Mouse (Mus musculus): ENCODE data around the gene 1700084M14Rik. TPM values are rescaled to one million over a fixed set of nuclear protein-coding genes. Genes with fewer than 3 reads are reported as not detected.

1700084M14Rik gene
- not detected for polyA plus RNA-seq (2015; fragmentation: Illumina TruSeq; extraction: RNeasy Lipid Tissue Mini Kit (QIAGEN cat#74804); ENCODE audit: insufficient read depth, low replicate concordance)

DNA sequence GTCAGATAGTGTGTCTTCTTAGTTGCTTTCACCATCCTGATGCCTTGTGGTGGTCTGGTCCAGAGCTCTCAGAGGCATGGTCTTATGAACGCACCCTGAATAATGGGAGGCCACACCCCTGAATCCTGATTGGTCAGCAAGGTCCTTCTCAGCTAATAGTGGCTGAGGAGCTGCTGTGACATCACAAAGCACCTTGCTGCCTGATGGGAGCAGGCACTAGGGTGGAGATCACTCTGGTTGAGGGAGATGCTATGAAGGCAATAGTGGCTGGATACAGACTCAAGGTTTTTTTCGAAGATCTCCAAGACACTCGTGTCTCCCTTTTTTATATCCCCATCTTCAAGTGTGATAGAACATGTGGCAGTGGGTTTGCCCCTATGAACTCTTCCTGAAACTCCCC lies at the start of gene 1700084M14Rik:
Gene 1700084M14Rik (minus strand): TSS at position 101 of the 400 bp plus-strand sequence.

Other genes starting within 250 kb of the 1700084M14Rik start
- gene Mageb2, start 244.2 kb downstream of the 1700084M14Rik start, polyA plus RNA-seq (2015; fragmentation: Illumina TruSeq; extraction: RNeasy Lipid Tissue Mini Kit (QIAGEN cat#74804); ENCODE audit: insufficient read depth, low replicate concordance): not detected
- gene Gm5072, start 183.4 kb downstream of the 1700084M14Rik start, polyA plus RNA-seq (2015; fragmentation: Illumina TruSeq; extraction: RNeasy Lipid Tissue Mini Kit (QIAGEN cat#74804); ENCODE audit: insufficient read depth, low replicate concordance): not detected
- not detected for gene Gm8914, start 95.8 kb downstream of the 1700084M14Rik start, polyA plus RNA-seq (2015; fragmentation: Illumina TruSeq; extraction: RNeasy Lipid Tissue Mini Kit (QIAGEN cat#74804); ENCODE audit: insufficient read depth, low replicate concordance)
- not detected for gene Gm14781, start 56.3 kb upstream of the 1700084M14Rik start, polyA plus RNA-seq (2015; fragmentation: Illumina TruSeq; extraction: RNeasy Lipid Tissue Mini Kit (QIAGEN cat#74804); ENCODE audit: insufficient read depth, low replicate concordance)
- not detected for gene Mageb5, start 207.1 kb upstream of the 1700084M14Rik start, polyA plus RNA-seq (2015; fragmentation: Illumina TruSeq; extraction: RNeasy Lipid Tissue Mini Kit (QIAGEN cat#74804); ENCODE audit: insufficient read depth, low replicate concordance)